Mouse (Mus musculus) forebrain, embryonic 13.5 days (tissue): ENCODE measurements around the gene Hist1h4a. TPM values are rescaled to one million over a fixed set of nuclear protein-coding genes. Genes with fewer than 3 reads are reported as not detected.
"Not testable (repeated sequence)": the region's sequence is repeated elsewhere in the genome, so short reads cannot be mapped to it uniquely, and the experiment has no call there.

Experiments used
- ATAC-seq: fragments of 200-750 bp; cut with Nextera tagmentation; 2 replicates; pipeline ENCODE4 v1.8.0; 2017
- H3K27ac ChIP-seq: fragments of 300-500 bp; sonication (generic); 2 replicates; pipeline ENCODE4 v1.5.1; 2015; ENCODE audit warnings: inconsistent platforms, mild to moderate bottlenecking, moderate library complexity
- H3K27me3 ChIP-seq: fragments of 300-500 bp; sonication (generic); 2 replicates; pipeline ENCODE4 v1.6.1; 2015; ENCODE audit warnings: mild to moderate bottlenecking, inconsistent platforms
- H3K36me3 ChIP-seq: fragments of 300-500 bp; sonication (generic); 2 replicates; pipeline ENCODE4 v1.6.1; 2015; ENCODE audit warnings: mild to moderate bottlenecking, inconsistent platforms; ENCODE audit not compliant: poor library complexity, severe bottlenecking
- H3K4me1 ChIP-seq: fragments of 300-500 bp; sonication (generic); 2 replicates; pipeline ENCODE4 v1.6.1; 2015; ENCODE audit warnings: inconsistent platforms
- H3K4me2 ChIP-seq: fragments of 300-500 bp; sonication (generic); 2 replicates; pipeline ENCODE4 v1.6.1; 2015; ENCODE audit warnings: inconsistent platforms, mild to moderate bottlenecking, moderate library complexity
- H3K4me3 ChIP-seq: fragments of 300-500 bp; sonication (generic); 2 replicates; pipeline ENCODE4 v1.5.1; 2015; ENCODE audit warnings: mild to moderate bottlenecking, inconsistent platforms
- H3K9ac ChIP-seq: fragments of 300-500 bp; sonication (generic); 2 replicates; pipeline ENCODE4 v1.6.1; 2015; ENCODE audit warnings: mild to moderate bottlenecking, inconsistent platforms
- H3K9me3 ChIP-seq: fragments of 300-500 bp; sonication (generic); replicated peaks from 2 replicates; pipeline ENCODE4 v1.6.1; 2016; ENCODE audit warnings: inconsistent platforms
- WGBS: fragments of 180-500 bp; shearing (Covaris S2); methylation state at CpG from one replicate; pipeline ENCODE4 v1.1.7; 2015; 5-methylcytosine and 5-hydroxymethylcytosine counted together
- polyA plus RNA-seq: library from polyadenylated mRNA; unstranded; fragments of >200 nt; fragmentation: Nextera tagmentation; extraction: Ambion mirVana; gene quantifications from 2 replicates; pipeline ENCODE4 v1.2.1, GENCODE M21; 2015

Gene Hist1h4a
- polyA plus RNA-seq, 1 experiment from 2014 or later, result 1.1 TPM

- peak; percentile 97 for ATAC-seq
- Histone ChIP-seq H3K9me3 (no peaks in the 10 kb centered on the region), H3K9ac (peak within 1 kb of the TSS; percentile 92), H3K27ac (peak within 1 kb of the TSS; percentile 98), H3K4me2 (peak within 1 kb of the TSS; percentile 98), H3K36me3 (no peaks in the 10 kb centered on the region), H3K4me1 (peaks cover 20% of the 10 kb centered on the region), H3K4me3 (peak within 1 kb of the TSS; percentile 57), H3K27me3 (no peaks in the 10 kb centered on the region)
- WGBS, result under 1% methylated on average over 38 of the region's 38 CpGs
Observed at GRCm38 (mm10) chr13:23738677-23739068, 22.4 kb downstream of the Hist1h4a start, which contains the start of gene Hist1h1c. Gene Hist1h1c, plus strand, starts transcription at chr13:23738808.

GRCm38 (mm10) chr13:23738041-23738440 lies 23.0 kb downstream of the Hist1h4a start:
- no peak for ATAC-seq
- 18% methylated on average over 4 of the region's 4 CpGs for WGBS
- H3K4me3 ChIP-seq, result no peak overlapping the region

GRCm38 (mm10) chr13:23737091-23737490 lies 23.9 kb downstream of the Hist1h4a start:
- WGBS, result 84% methylated on average over 5 of the region's 5 CpGs

More at GRCm38 (mm10) chr13:23738041-23738440, 23.0 kb downstream of the Hist1h4a start:
- Histone ChIP-seq H3K9ac (peak overlapping the region; percentile 92), H3K9me3 (no peaks in the 10 kb centered on the region), H3K4me1 (peaks cover 20% of the 10 kb centered on the region), H3K27ac (peak overlapping the region; percentile 98), H3K4me2 (peak overlapping the region; percentile 98), H3K36me3 (no peaks in the 10 kb centered on the region), H3K27me3 (no peaks in the 10 kb centered on the region)

GRCm38 (mm10) chr13:23732156-23732804 lies 28.8 kb downstream of the Hist1h4a start:
- 0 out of 2 replicates have a peak, but pooled peaks have one; percentile 51 for ATAC-seq
- Histone ChIP-seq H3K9me3 (no peaks in the 10 kb centered on the region), H3K36me3 (no peaks in the 10 kb centered on the region), H3K9ac (no peak overlapping the region), H3K4me2 (no peak overlapping the region), H3K4me3 (no peak overlapping the region), H3K4me1 (no peaks in the 10 kb centered on the region), H3K27ac (no peak overlapping the region), H3K27me3 (no peaks in the 10 kb centered on the region)
- 26% methylated on average over 8 of the region's 8 CpGs for WGBS

More at GRCm38 (mm10) chr13:23737091-23737490, 23.9 kb downstream of the Hist1h4a start:
- Histone ChIP-seq H3K4me2 (no peak overlapping the region), H3K36me3 (no peaks in the 10 kb centered on the region), H3K9me3 (no peaks in the 10 kb centered on the region), H3K4me1 (peaks cover 20% of the 10 kb centered on the region), H3K27ac (no peak overlapping the region), H3K27me3 (no peaks in the 10 kb centered on the region), H3K9ac (no peak overlapping the region), H3K4me3 (no peak overlapping the region)
- no peak for ATAC-seq

GRCm38 (mm10) chr13:23730479-23730878 lies 30.6 kb downstream of the Hist1h4a start:
- H3K27me3 ChIP-seq, result no peaks in the 10 kb centered on the region
- ATAC-seq, result no peak
- H3K27ac ChIP-seq, result no peak overlapping the region
- H3K4me2 ChIP-seq, result no peak overlapping the region
- H3K4me1 ChIP-seq, result no peaks in the 10 kb centered on the region
- 62% methylated on average over 8 of the region's 8 CpGs for WGBS
- no peaks in the 10 kb centered on the region for H3K9me3 ChIP-seq
- H3K36me3 ChIP-seq, result no peaks in the 10 kb centered on the region
- H3K9ac ChIP-seq, result no peak overlapping the region
- H3K4me3 ChIP-seq, result no peak overlapping the region

- H3K36me3 ChIP-seq, result no peaks in the 10 kb centered on the region
- H3K9me3 ChIP-seq, result no peaks in the 10 kb centered on the region
- WGBS, result 94% methylated on average over 5 of the region's 5 CpGs
- H3K4me2 ChIP-seq, result no peak overlapping the region
- H3K4me3 ChIP-seq, result no peak overlapping the region
- no peaks in the 10 kb centered on the region for H3K27me3 ChIP-seq
- H3K4me1 ChIP-seq, result no peaks in the 10 kb centered on the region
- no peak overlapping the region for H3K9ac ChIP-seq
- no peak for ATAC-seq
- H3K27ac ChIP-seq, result no peak overlapping the region
Observed at GRCm38 (mm10) chr13:23729706-23730105, 31.3 kb downstream of the Hist1h4a start.

GRCm38 (mm10) chr13:23729192-23729525 lies 31.9 kb downstream of the Hist1h4a start:
- 93% methylated on average over 9 of the region's 9 CpGs for WGBS
- no peaks in the 10 kb centered on the region for H3K36me3 ChIP-seq

GRCm38 (mm10) chr13:23728472-23729191 lies 32.4 kb downstream of the Hist1h4a start:
- H3K27ac ChIP-seq, result no peak overlapping the region
- no peaks in the 10 kb centered on the region for H3K27me3 ChIP-seq
- no peak overlapping the region for H3K4me3 ChIP-seq
- H3K9me3 ChIP-seq, result no peaks in the 10 kb centered on the region
- H3K36me3 ChIP-seq, result no peaks in the 10 kb centered on the region
- H3K9ac ChIP-seq, result no peak overlapping the region
- H3K4me2 ChIP-seq, result no peak overlapping the region
- H3K4me1 ChIP-seq, result no peaks in the 10 kb centered on the region
- WGBS, result 89% methylated on average over 18 of the region's 18 CpGs
- no peak for ATAC-seq

More at GRCm38 (mm10) chr13:23729192-23729525, 31.9 kb downstream of the Hist1h4a start:
- H3K4me2 ChIP-seq, result no peak overlapping the region
- H3K27ac ChIP-seq, result no peak overlapping the region
- no peak overlapping the region for H3K9ac ChIP-seq
- no peaks in the 10 kb centered on the region for H3K27me3 ChIP-seq
- no peak for ATAC-seq
- H3K9me3 ChIP-seq, result no peaks in the 10 kb centered on the region
- no peaks in the 10 kb centered on the region for H3K4me1 ChIP-seq
- no peak overlapping the region for H3K4me3 ChIP-seq

GRCm38 (mm10) chr13:23725213-23725612 lies 35.8 kb downstream of the Hist1h4a start:
- H3K4me2 ChIP-seq, result no peak overlapping the region
- no peak for ATAC-seq
- no peak overlapping the region for H3K27ac ChIP-seq
- no peaks in the 10 kb centered on the region for H3K36me3 ChIP-seq
- no peaks in the 10 kb centered on the region for H3K27me3 ChIP-seq
- no peaks in the 10 kb centered on the region for H3K4me1 ChIP-seq
- no peaks in the 10 kb centered on the region for H3K9me3 ChIP-seq
- 38% methylated on average over 1 of the region's 1 CpGs for WGBS
- no peak overlapping the region for H3K4me3 ChIP-seq
- H3K9ac ChIP-seq, result no peak overlapping the region

GRCm38 (mm10) chr13:23724239-23724638 lies 36.8 kb downstream of the Hist1h4a start:
- 90% methylated on average over 4 of the region's 4 CpGs for WGBS
- Histone ChIP-seq H3K4me3 (no peak overlapping the region), H3K36me3 (no peaks in the 10 kb centered on the region), H3K9ac (no peak overlapping the region), H3K9me3 (no peaks in the 10 kb centered on the region), H3K4me2 (no peak overlapping the region), H3K27me3 (no peaks in the 10 kb centered on the region), H3K4me1 (no peaks in the 10 kb centered on the region), H3K27ac (no peak overlapping the region)
- no peak for ATAC-seq

- H3K9me3 ChIP-seq, H3K4me1 ChIP-seq, H3K27ac ChIP-seq, H3K27me3 ChIP-seq, H3K9ac ChIP-seq, H3K4me2 ChIP-seq, ATAC-seq, H3K36me3 ChIP-seq, H3K4me3 ChIP-seq: not testable (repeated sequence)
- WGBS, result 13% methylated on average over 2 of the region's 2 CpGs
Observed at GRCm38 (mm10) chr13:23717593-23718245, 43.3 kb downstream of the Hist1h4a start.

- H3K4me1 ChIP-seq, result no peaks in the 10 kb centered on the region
- H3K4me2 ChIP-seq, result no peak overlapping the region
- no peak for ATAC-seq
- no peak overlapping the region for H3K4me3 ChIP-seq
- no peaks in the 10 kb centered on the region for H3K27me3 ChIP-seq
- no peak overlapping the region for H3K9ac ChIP-seq
- H3K9me3 ChIP-seq, result no peaks in the 10 kb centered on the region
- H3K36me3 ChIP-seq, result no peaks in the 10 kb centered on the region
- WGBS, result 66% methylated on average over 11 of the region's 11 CpGs
- no peak overlapping the region for H3K27ac ChIP-seq
Observed at GRCm38 (mm10) chr13:23717176-23717575, 43.9 kb downstream of the Hist1h4a start.
